Mouse (Mus musculus) kidney, adult 2 months (tissue): ENCODE measurements at regions not wholly inside any gene's neighbourhood (a gene's known extent, or its start where the extent isn't known, plus 50 kb on each side); places are given as distances from the start of the nearest gene placed in this dataset.

Experiments
- CTCF ChIP-seq: fragments of 200-500 bp; conservative IDR thresholded peaks from 2 replicates; pipeline ENCODE4 v1.5.1; 2011; ENCODE audit warnings: low read depth, mild to moderate bottlenecking, control low read depth, low read length, moderate library complexity, mixed read lengths; ENCODE audit not compliant: insufficient read depth, insufficient read length
- POLR2A ChIP-seq: fragments of 200-500 bp; IDR thresholded peaks from one replicate; pipeline ENCODE4 v1.6.1; 2011; ENCODE audit warnings: low read depth, low read length, control low read depth

- TF ChIP-seq CTCF (no peak), POLR2A (no peak)
Observed at GRCm38 (mm10) chr3:99512250-99512649, 272.1 kb downstream of the Tbx15 start.
